Mouse (Mus musculus) G1E (cell line): ENCODE data around the gene Lpar2.

Source experiments
- CTCF ChIP-seq: IDR thresholded peaks from 2 replicates; pipeline ENCODE4 v1.5.1; 2012; ENCODE audit warnings: low read depth, low read length, inconsistent platforms, mixed read lengths
- GATA1 ChIP-seq: IDR thresholded peaks from 2 replicates; pipeline ENCODE4 v1.6.1; 2012; ENCODE audit warnings: borderline replicate concordance, low read length, inconsistent platforms, mixed read lengths

- TF ChIP-seq CTCF (no peak), GATA1 (no peak)
Observed at GRCm38 (mm10) chr8:69808094-69808863, 13.9 kb upstream of the Lpar2 start, which contains the start of gene Gmip.
